Mouse (Mus musculus) liver, adult 10 weeks (tissue): ENCODE data around the gene Zdhhc18. TPM values are rescaled to one million over a fixed set of nuclear protein-coding genes. Genes with fewer than 3 reads are reported as not detected.

ENCODE experiments used
- polyA plus RNA-seq: library from polyadenylated mRNA; stranded (reverse); fragments of 350-450 nt; fragmentation: Illumina TruSeq; extraction: RNeasy Lipid Tissue Mini Kit (QIAGEN cat#74804); gene quantifications from one replicate; pipeline ENCODE4 v1.2.3, GENCODE M21; 2014; ENCODE audit warnings: low read depth, low replicate concordance

The Zdhhc18 gene
- polyA plus RNA-seq: 2.8 TPM

GRCm38 (mm10) chr4:133649989-133650699, at the start of gene Zdhhc18:
TSS of gene Zdhhc18 (minus strand) at chr4:133650154.

GRCm38 (mm10) chr4:133671881-133672844, 22.2 kb upstream of the Zdhhc18 start, which contains the start of gene Pigv:
TSS of gene Pigv (minus strand) at chr4:133672647.

GRCm38 (mm10) chr4:133601721-133602218, 48.2 kb downstream of the Zdhhc18 start, which contains the start of gene Sfn:
TSS of gene Sfn (minus strand) at chr4:133602168.

GRCm38 (mm10) chr4:133584059-133584951, 65.6 kb downstream of the Zdhhc18 start, which contains the start of gene Gpn2:
TSS of gene Gpn2 (plus strand) at chr4:133584362.

GRCm38 (mm10) chr4:133574070-133574842, 75.7 kb downstream of the Zdhhc18 start, which contains the start of gene Gpatch3:
TSS of gene Gpatch3 (plus strand) at chr4:133574745.

Other genes with a start within 250 kb of the Zdhhc18 start
- gene Tent5b, start 170.0 kb downstream of the Zdhhc18 start, polyA plus RNA-seq: not detected
- not detected for gene Trnp1, start 151.6 kb downstream of the Zdhhc18 start, polyA plus RNA-seq
- gene Kdf1, start 131.2 kb downstream of the Zdhhc18 start, polyA plus RNA-seq: not detected
- gene Nudc, start 104.2 kb downstream of the Zdhhc18 start, polyA plus RNA-seq: 16.6 TPM
- gene Nr0b2, start 96.8 kb downstream of the Zdhhc18 start, polyA plus RNA-seq: 4.4 TPM
- gene Gpatch3, start 75.4 kb downstream of the Zdhhc18 start, polyA plus RNA-seq: not detected
- gene Gpn2, start 65.8 kb downstream of the Zdhhc18 start, polyA plus RNA-seq: not detected
- gene Sfn, start 48.0 kb downstream of the Zdhhc18 start, polyA plus RNA-seq: not detected
- gene Pigv, start 22.5 kb upstream of the Zdhhc18 start, polyA plus RNA-seq: 2.4 TPM
- gene Arid1a, start 106.6 kb upstream of the Zdhhc18 start, polyA plus RNA-seq: 7.2 TPM
- gene Rps6ka1, start 237.6 kb upstream of the Zdhhc18 start, polyA plus RNA-seq: 0.29 TPM